Mouse (Mus musculus) thymus, postnatal 36 days (tissue): ENCODE data around the gene Ccl7.
A peak's percentile ranks its signal among the peaks of the same experiment; 100 is the strongest.

Experiments used
- DNase-seq, 2 experiments: peaks; one replicate each; pipeline ENCODE4 v3.0.0; 2022; ENCODE audit warnings: mixed read lengths in 2 of 2

Gene Ccl7

GRCm38 (mm10) chr11:82035857-82036256 lies 9.7 kb upstream of the Ccl7 start:
- no peak for DNase-seq

GRCm38 (mm10) chr11:82038535-82038934 lies 7.0 kb upstream of the Ccl7 start, which contains the start of gene Gm17268:
Gene Gm17268, minus strand, starts transcription at chr11:82038562.
- DNase-seq = no peak

GRCm38 (mm10) chr11:82039132-82039660 lies 6.3 kb upstream of the Ccl7 start:
- no peak for DNase-seq

- no peak for DNase-seq
Observed at GRCm38 (mm10) chr11:82041671-82042080, 3.8 kb upstream of the Ccl7 start.

GRCm38 (mm10) chr11:82047746-82048415 lies 2.4 kb downstream of the Ccl7 start:
- DNase-seq = peak; percentile 23 to 37

GRCm38 (mm10) chr11:82053849-82054248 lies 8.3 kb downstream of the Ccl7 start:
- DNase-seq = no peak

- DNase-seq = no peak
Observed at GRCm38 (mm10) chr11:82057646-82058045, 12.1 kb downstream of the Ccl7 start, which contains the start of gene Ccl11. Gene Ccl11, plus strand, starts transcription at chr11:82057823.

GRCm38 (mm10) chr11:82062226-82062625 lies 16.7 kb downstream of the Ccl7 start:
- no peak for DNase-seq

GRCm38 (mm10) chr11:82063454-82063853 lies 17.9 kb downstream of the Ccl7 start:
- no peak for DNase-seq

- DNase-seq = no peak
Observed at GRCm38 (mm10) chr11:82066953-82067571, 21.6 kb downstream of the Ccl7 start.

- DNase-seq = no peak
Observed at GRCm38 (mm10) chr11:82071076-82071475, 25.6 kb downstream of the Ccl7 start.

- no peak for DNase-seq
Observed at GRCm38 (mm10) chr11:82072374-82072773, 26.9 kb downstream of the Ccl7 start.

GRCm38 (mm10) chr11:82072984-82073383 lies 27.5 kb downstream of the Ccl7 start:
- DNase-seq = no peak

GRCm38 (mm10) chr11:82073686-82074085 lies 28.2 kb downstream of the Ccl7 start:
- no peak for DNase-seq

- no peak for DNase-seq
Observed at GRCm38 (mm10) chr11:82077031-82077430, 31.5 kb downstream of the Ccl7 start.

GRCm38 (mm10) chr11:82078136-82078730 lies 32.7 kb downstream of the Ccl7 start:
- no peak for DNase-seq

- no peak for DNase-seq
Observed at GRCm38 (mm10) chr11:82080865-82081264, 35.4 kb downstream of the Ccl7 start.

GRCm38 (mm10) chr11:82084360-82084759 lies 38.8 kb downstream of the Ccl7 start:
- no peak for DNase-seq
